In genomic region chr11:70815498-70816078, GRCm38 (mm10) we compare ENCODE assay signal across 7 mouse cellular contexts. TPM values are rescaled to one million over a fixed set of nuclear protein-coding genes. Genes with fewer than 3 reads are reported as not detected.
DNase-seq lines count a peak whose midpoint lies in the region; ATAC-seq and TF ChIP-seq lines count a peak whose summit lies in the region.

No protein-coding gene starts in this region.

- H3K4me1 ChIP-seq in intestine, postnatal 0 days (replicated peaks; ENCODE audit: control insufficient read depth, insufficient read depth, low read length) = no peaks in the 10 kb centered on the region
- H3K4me1 ChIP-seq in limb, embryonic 14.5 days (ENCODE audit: control insufficient read depth, insufficient read depth, low read length) = no peaks in the 10 kb centered on the region

- H3K27me3 ChIP-seq in intestine, postnatal 0 days (replicated peaks; ENCODE audit: control insufficient read depth, insufficient read depth, low read length) = no peaks in the 10 kb centered on the region
- H3K27me3 ChIP-seq in limb, embryonic 14.5 days (ENCODE audit: control insufficient read depth, insufficient read depth, low read length) = no peaks in the 10 kb centered on the region

- peak overlapping the region; percentile 38; the same call in 1 of the 2 replicates for H3K4me2 ChIP-seq in intestine, postnatal 0 days (replicated peaks; ENCODE audit: low read depth)
- no peak overlapping the region for H3K4me2 ChIP-seq in limb, embryonic 14.5 days (replicated peaks; ENCODE audit: low read depth, low read length, severe bottlenecking)

- DNase-seq in 3134 (ENCODE audit: extremely low read depth, insufficient read length, low spot score) = peak; percentile 30
- peak; percentile 80 for DNase-seq in 416B (ENCODE audit: low read depth)
- DNase-seq in adrenal gland, postnatal 10 days = peak; percentile 71
- DNase-seq in embryo, embryonic 9.5 days (ENCODE audit: extremely low spot score) = peak; percentile 69
- DNase-seq in limb, embryonic 14.5 days (ENCODE audit: low spot score) = peak; percentile 73
- peak; percentile 71 to 76 for DNase-seq in right cerebral cortex, adult 2 months (ENCODE audit: low spot score in 2 of 2)

- 24% methylated on average over 6 of the region's 6 CpGs for WGBS in intestine, postnatal 0 days
- 27% methylated on average over 6 of the region's 6 CpGs for WGBS in limb, embryonic 14.5 days

- no peak overlapping the region for H3K27ac ChIP-seq in intestine, postnatal 0 days (ENCODE audit: low read depth, low read length)
- H3K27ac ChIP-seq in limb, embryonic 14.5 days (replicated peaks; ENCODE audit: low read depth, low read length) = no peak overlapping the region

- H3K4me3 ChIP-seq in intestine, postnatal 0 days (ENCODE audit: low read depth, low read length) = no peak overlapping the region
- no peak overlapping the region for H3K4me3 ChIP-seq in limb, embryonic 14.5 days (replicated peaks; ENCODE audit: low read length)

- no peak for TF ChIP-seq POLR2A in limb, embryonic 14.5 days (IDR thresholded peaks at IDR 0.05; ENCODE audit: borderline replicate concordance, extremely low read depth, insufficient read depth, insufficient read length)

- peak; percentile 89 for TF ChIP-seq CTCF in intestine, postnatal 0 days (IDR thresholded peaks at IDR 0.05; ENCODE audit: low read depth)

- H3K36me3 ChIP-seq in intestine, postnatal 0 days (ENCODE audit: control insufficient read depth, insufficient read depth) = no peaks in the 10 kb centered on the region
- H3K36me3 ChIP-seq in limb, embryonic 14.5 days (ENCODE audit: control insufficient read depth, insufficient read depth, low read length) = no peaks in the 10 kb centered on the region

- H3K9me3 ChIP-seq in intestine, postnatal 0 days (ENCODE audit: control insufficient read depth) = no peaks in the 10 kb centered on the region
- no peaks in the 10 kb centered on the region for H3K9me3 ChIP-seq in limb, embryonic 14.5 days (ENCODE audit: control insufficient read depth, low read length)

- H3K9ac ChIP-seq in intestine, postnatal 0 days (ENCODE audit: low read depth, low read length) = no peak overlapping the region
- no peak overlapping the region for H3K9ac ChIP-seq in limb, embryonic 14.5 days (ENCODE audit: low read depth, low read length, severe bottlenecking)

- no peak for ATAC-seq in intestine, postnatal 0 days
- no peak for ATAC-seq in limb, embryonic 14.5 days (ENCODE audit: low FRiP score, low read depth)

RNA-seq across cellular contexts. Expression of gene Scimp, which starts 3.2 kb away (rescaled TPM):
- under 1 TPM; 0.27 to 0.57 TPM for total RNA-seq in adrenal gland, postnatal 10 days (2021)
- polyA plus RNA-seq in intestine, postnatal 0 days (2015; fragmentation: Nextera tagmentation; extraction: Ambion mirVana) = 1.9 and 2.0 TPM in 2 replicates
- polyA plus RNA-seq in limb, embryonic 14.5 days (2012; rRNA removed) = 0.05 and 0.13 TPM in 2 replicates
- 0.40 and 0.62 TPM in 2 replicates for polyA plus RNA-seq in limb, embryonic 14.5 days (2014; fragmentation: Nextera tagmentation; extraction: Ambion mirVana)

RNA-seq across cellular contexts. Expression of gene Rabep1, which starts 29.0 kb away (rescaled TPM):
- total RNA-seq in adrenal gland, postnatal 10 days (2021) = 10 to 100 TPM; 73.1 to 75.0 TPM
- polyA plus RNA-seq in intestine, postnatal 0 days (2015; fragmentation: Nextera tagmentation; extraction: Ambion mirVana) = 90.9 and 104 TPM in 2 replicates
- polyA plus RNA-seq in limb, embryonic 14.5 days (2012; rRNA removed) = 8.3 and 11.0 TPM in 2 replicates
- 29.5 and 33.3 TPM in 2 replicates for polyA plus RNA-seq in limb, embryonic 14.5 days (2014; fragmentation: Nextera tagmentation; extraction: Ambion mirVana)

RNA-seq across cellular contexts. Expression of gene Zfp3, which starts 51.6 kb away (rescaled TPM):
- 10 to 100 TPM in 1 of 2 experiments, 1 to 10 TPM in 1; 6.7 to 10.3 TPM for total RNA-seq in adrenal gland, postnatal 10 days (2021)
- 4.4 and 5.0 TPM in 2 replicates for polyA plus RNA-seq in intestine, postnatal 0 days (2015; fragmentation: Nextera tagmentation; extraction: Ambion mirVana)
- polyA plus RNA-seq in limb, embryonic 14.5 days (2012; rRNA removed) = 2.5 and 4.4 TPM in 2 replicates
- 5.9 and 7.3 TPM in 2 replicates for polyA plus RNA-seq in limb, embryonic 14.5 days (2014; fragmentation: Nextera tagmentation; extraction: Ambion mirVana)

Comparison
In these comparisons a context has a peak if more than half of its experiments do, and no peak if none do; other contexts are left out.
1. DNase-seq: peak in every context shown above with its lines; median percentile 80 in 416B; 74 in right cerebral cortex, adult 2 months; 73 in limb, embryonic 14.5 days; 71 in adrenal gland, postnatal 10 days; 69 in embryo, embryonic 9.5 days; 30 in 3134.